Comparison of ENCODE assay signal across 11 mouse cellular contexts in the genomic region with DNA sequence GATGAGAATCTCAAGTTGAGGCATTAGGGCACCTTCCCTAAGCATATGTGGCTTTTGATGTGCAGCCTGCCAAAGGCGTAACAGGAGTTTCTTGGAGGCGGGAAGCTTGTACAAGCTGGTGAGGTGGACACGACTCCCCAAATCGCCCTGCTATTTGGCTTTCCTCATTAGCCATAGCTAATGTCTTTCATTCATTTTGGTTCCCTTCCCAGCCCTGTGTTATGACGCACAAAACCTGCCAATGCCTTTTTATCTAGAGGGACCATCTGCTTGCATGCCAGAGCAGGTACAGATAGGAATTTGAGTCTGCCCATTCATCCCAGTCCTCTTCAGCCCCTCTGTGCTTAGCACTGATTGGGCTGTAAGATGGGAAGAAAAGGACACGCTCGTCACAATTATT. TPM values are rescaled to one million over a fixed set of nuclear protein-coding genes. Genes with fewer than 3 reads are reported as not detected.
DNase-seq lines count a peak whose midpoint lies in the region; ATAC-seq and TF ChIP-seq lines count a peak whose summit lies in the region.
"Had no signal": no experiment of that assay in that cellular context is flagged by ENCODE, and none has a peak within 500 bp of the region (broad histone marks: within the 10 kb centered on the region; RNA-seq: fewer than 3 reads in every experiment).

No protein-coding gene starts in this region.

- no peaks in the 10 kb centered on the region for H3K27me3 ChIP-seq in kidney, postnatal 0 days (ENCODE audit: insufficient read depth, low read length)
- H3K27me3 ChIP-seq in kidney, embryonic 16.5 days (ENCODE audit: insufficient read depth, low read length): no peaks in the 10 kb centered on the region
- H3K27me3 ChIP-seq: embryonic facial prominence, embryonic 13.5 days; limb, embryonic 13.5 days had no signal

- TF ChIP-seq CTCF in kidney, postnatal 0 days (IDR thresholded peaks at IDR 0.05; ENCODE audit: low read depth): no peak

- WGBS in kidney, postnatal 0 days: 84% methylated on average over 7 of the region's 7 CpGs
- 85% methylated on average over 7 of the region's 7 CpGs for WGBS in kidney, embryonic 16.5 days

- 0 out of 2 replicates have a peak overlapping the region, but pooled peaks have one; percentile 70 for H3K27ac ChIP-seq in kidney, postnatal 0 days
- H3K27ac ChIP-seq in kidney, embryonic 16.5 days (ENCODE audit: low read length): no peak overlapping the region

- H3K36me3 ChIP-seq in kidney, postnatal 0 days (ENCODE audit: insufficient read depth, low read length): peaks cover 15% of the 10 kb centered on the region
- H3K36me3 ChIP-seq in kidney, embryonic 16.5 days (ENCODE audit: insufficient read depth, low read length): peaks cover 18% of the 10 kb centered on the region; the same call in 1 of the 2 replicates

- peaks cover 28% of the 10 kb centered on the region for H3K4me1 ChIP-seq in kidney, postnatal 0 days (replicated peaks; ENCODE audit: insufficient read depth, low read length)
- peaks cover 33% of the 10 kb centered on the region for H3K4me1 ChIP-seq in kidney, embryonic 16.5 days (ENCODE audit: insufficient read depth, low read length)

- H3K9ac ChIP-seq in kidney, postnatal 0 days (ENCODE audit: low read depth, low read length): no peak overlapping the region
- no peak overlapping the region for H3K9ac ChIP-seq in kidney, embryonic 16.5 days (replicated peaks; ENCODE audit: low read length)
- H3K9ac ChIP-seq: embryonic facial prominence, embryonic 13.5 days had no signal

- no peak overlapping the region for H3K4me3 ChIP-seq in kidney, postnatal 0 days (replicated peaks; ENCODE audit: low read depth, low read length)
- H3K4me3 ChIP-seq in kidney, embryonic 16.5 days (ENCODE audit: low read length): no peak overlapping the region
- H3K4me3 ChIP-seq: embryonic facial prominence, embryonic 13.5 days; limb, embryonic 13.5 days had no signal

- H3K4me2 ChIP-seq in kidney, postnatal 0 days (ENCODE audit: low read length): no peak overlapping the region
- H3K4me2 ChIP-seq in kidney, embryonic 16.5 days (replicated peaks; ENCODE audit: low read depth, low read length): no peak overlapping the region
- H3K4me2 ChIP-seq: embryonic facial prominence, embryonic 13.5 days; limb, embryonic 13.5 days had no signal

- DNase-seq in adrenal gland, adult 2 months: peak; percentile 18
- no peak for DNase-seq in adrenal gland, postnatal 4 days (ENCODE audit: low spot score in 2 of 2)
- DNase-seq in kidney, postnatal 0 days (ENCODE audit: low spot score): no peak
- DNase-seq in cerebellum, postnatal 25 days: peak; percentile 34 to 36
- DNase-seq in layer of hippocampus, adult 18-20 months (ENCODE audit: low spot score in 2 of 2): no peak
- DNase-seq in right cerebral cortex, postnatal 25 days: no peak
- DNase-seq: thymus, postnatal 4 days had no signal

- no peak for ATAC-seq in kidney, postnatal 0 days (replicated peaks; ENCODE audit: low FRiP score, low read depth)
- no peak for ATAC-seq in kidney, embryonic 16.5 days (ENCODE audit: low FRiP score, low TSS enrichment)
- peak; percentile 62 for ATAC-seq in megakaryocyte-erythroid progenitor cell, adult 5-6 weeks (replicated peaks; ENCODE audit: low FRiP score, low TSS enrichment, poor library complexity, severe bottlenecking)

- H3K9me3 ChIP-seq in kidney, postnatal 0 days (replicated peaks; ENCODE audit: low read length): no peaks in the 10 kb centered on the region
- H3K9me3 ChIP-seq in kidney, embryonic 16.5 days (ENCODE audit: low read length): no peaks in the 10 kb centered on the region
- H3K9me3 ChIP-seq: embryonic facial prominence, embryonic 13.5 days; limb, embryonic 13.5 days had no signal

RNA-seq across cellular contexts. Expression of gene Timp3, which starts 40.2 kb away (rescaled TPM):
- total RNA-seq in adrenal gland, adult 2 months (2021): 100 to 1,000 TPM; 424 to 599 TPM
- polyA plus RNA-seq in adrenal gland, adult 2 months (2012; rRNA removed): 590 and 604 TPM in 2 replicates
- 100 to 1,000 TPM; 314 to 316 TPM for total RNA-seq in adrenal gland, postnatal 4 days (2021)
- 87.4 and 99.7 TPM in 2 replicates for polyA plus RNA-seq in kidney, postnatal 0 days (2015; fragmentation: Nextera tagmentation; extraction: Ambion mirVana)
- polyA plus RNA-seq in kidney, embryonic 16.5 days (2015; fragmentation: Nextera tagmentation; extraction: Ambion mirVana): 114 TPM in 2 replicates
- 1.6 TPM in 1 of 2 replicates, not detected in the other for total RNA-seq in megakaryocyte-erythroid progenitor cell, adult 5-6 weeks (2014; fragmentation: Nextera tagmentation)
- 2.4 and 2.7 TPM in 2 replicates for total RNA-seq in megakaryocyte-erythroid progenitor cell, adult 5-6 weeks (2017)
- 10 to 100 TPM; 58.1 to 59.9 TPM for total RNA-seq in layer of hippocampus, adult 18-20 months (2021)

Comparison
In these comparisons a context has a peak if more than half of its experiments do, and no peak if none do; other contexts are left out.
1. DNase-seq: peak in adrenal gland, adult 2 months (single experiment) and cerebellum, postnatal 25 days (2 of 2); none in adrenal gland, postnatal 4 days (0 of 2), kidney, postnatal 0 days (single experiment), layer of hippocampus, adult 18-20 months (0 of 2) and right cerebral cortex, postnatal 25 days (single experiment).
2. RNA of gene Timp3, which starts 40.2 kb away (total RNA-seq): 424 to 599 TPM in adrenal gland, adult 2 months, 314 to 316 TPM in adrenal gland, postnatal 4 days and 58.1 to 59.9 TPM in layer of hippocampus, adult 18-20 months; 1.6 to 2.7 TPM in megakaryocyte-erythroid progenitor cell, adult 5-6 weeks; every median in the first group is over 10 times any median in the second.